Mouse (Mus musculus): ENCODE measurements around the gene Epb41l3. TPM values are rescaled to one million over a fixed set of nuclear protein-coding genes. Genes with fewer than 3 reads are reported as not detected.

The Epb41l3 gene
- 377 TPM in 1 of 2 replicates, not detected in the other for polyA plus RNA-seq (2012; ENCODE audit: insufficient read depth, insufficient read length, low replicate concordance, missing spikeins)

DNA sequence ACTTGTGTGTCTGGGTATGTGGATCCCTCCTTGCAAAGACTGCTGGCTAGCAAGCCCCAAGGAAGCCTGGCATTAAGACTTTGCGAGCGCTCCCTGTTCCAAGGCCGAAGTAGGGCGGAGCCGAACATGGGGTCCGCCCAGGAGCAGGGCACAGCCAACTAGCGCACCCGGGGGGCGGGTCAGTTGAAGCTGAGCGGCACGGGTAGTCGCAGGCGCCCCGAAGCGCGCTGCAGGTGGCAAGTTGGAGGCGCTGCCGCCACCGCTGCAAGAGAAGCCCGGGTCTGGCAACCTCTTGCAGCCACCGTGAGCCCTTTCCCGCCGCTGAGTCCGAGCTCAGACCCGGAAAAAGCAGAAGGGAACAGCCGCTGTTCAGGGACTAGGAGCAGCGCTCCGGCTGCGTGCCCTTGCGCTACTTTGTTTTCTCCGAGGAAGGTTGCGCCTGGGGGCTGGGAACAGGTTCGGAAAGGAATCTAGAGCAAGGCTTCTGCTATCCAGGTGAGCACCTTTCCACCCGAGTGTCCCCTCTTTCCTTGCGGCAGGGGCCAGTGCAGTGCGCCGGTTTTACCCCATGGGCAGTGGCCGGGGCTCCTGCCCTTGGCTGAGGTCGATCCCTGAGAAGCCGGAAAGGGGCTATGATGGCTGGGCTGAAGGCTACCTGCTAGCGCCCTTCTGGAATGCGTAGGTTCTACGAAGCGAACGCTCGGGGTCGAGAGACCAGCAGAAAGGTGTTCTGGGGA lies at the start of gene Epb41l3:
TSS of gene Epb41l3 (plus strand) at position 183 of the 737 bp plus-strand sequence.
- TF ChIP-seq CTCF (IDR thresholded peaks at IDR 0.05; ENCODE audit: insufficient read depth, low read depth, low read length) (no peak), POLR2A (IDR thresholded peaks at IDR 0.05; ENCODE audit: insufficient read depth, low read depth, low read length) (peak; percentile 81)
- H3K27ac ChIP-seq (ENCODE audit: insufficient read depth, low read depth, low read length) = peak within 1 kb of the TSS; percentile 53
- under 1% methylated on average over 47 of the region's 47 CpGs for WGBS
- peak within 1 kb of the TSS; percentile 81 for H3K4me3 ChIP-seq (ENCODE audit: insufficient read depth, low read depth, low read length)
- peaks cover 9% of the 10 kb centered on the region for H3K4me1 ChIP-seq (ENCODE audit: control insufficient read depth, insufficient read depth, low read length)

DNA sequence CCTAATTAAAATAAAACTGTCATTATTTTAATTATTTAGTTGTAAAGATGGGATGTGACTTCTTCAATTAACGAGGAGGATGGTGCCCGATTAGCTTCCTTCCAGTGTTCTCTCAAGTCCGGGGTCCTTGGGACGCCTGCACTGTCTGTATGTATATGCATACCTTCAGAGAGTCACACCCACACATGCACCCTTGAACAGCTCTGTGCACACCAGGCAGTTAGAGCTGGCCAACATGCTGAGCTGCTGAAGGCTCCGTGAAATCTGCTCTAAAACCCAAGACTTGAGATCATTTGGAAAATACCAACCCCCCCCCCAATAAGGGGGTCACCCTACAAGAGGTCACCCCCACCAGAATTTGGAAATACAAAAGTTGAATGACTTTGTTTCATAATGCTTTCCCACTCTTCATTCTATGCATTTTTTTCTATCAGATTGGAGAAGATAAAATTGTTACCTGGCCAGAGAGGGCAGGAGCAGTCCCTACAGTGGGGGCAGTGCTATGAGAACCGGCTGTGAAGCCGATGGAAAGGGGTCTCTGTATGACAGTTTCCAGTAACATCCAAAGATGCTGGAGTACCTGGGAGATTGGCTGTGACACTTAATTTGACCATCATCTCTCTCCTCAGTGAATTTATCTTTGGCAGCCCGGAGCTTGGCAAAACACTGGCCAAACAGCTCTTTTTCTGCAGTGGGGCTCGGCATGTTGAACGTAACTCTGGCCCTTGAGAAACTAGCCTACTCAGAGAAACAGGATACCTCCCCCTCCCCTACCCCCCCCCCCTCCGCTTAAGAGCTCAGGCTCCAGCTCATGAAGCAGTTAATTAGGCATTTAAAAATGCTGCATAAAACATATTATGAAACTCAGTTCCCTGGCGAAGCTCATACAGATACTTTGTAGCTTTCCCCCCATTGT lies 36.5 kb upstream of the Epb41l3 start:
- H3K4me3 ChIP-seq (ENCODE audit: insufficient read depth, low read depth, low read length) = no peak overlapping the region
- TF ChIP-seq POLR2A (IDR thresholded peaks at IDR 0.05; ENCODE audit: insufficient read depth, low read depth, low read length) (no peak), CTCF (IDR thresholded peaks at IDR 0.05; ENCODE audit: insufficient read depth, low read depth, low read length) (no peak)
- H3K27ac ChIP-seq (ENCODE audit: insufficient read depth, low read depth, low read length) = no peak overlapping the region
- WGBS = 72% methylated on average over 12 of the region's 12 CpGs
- no peaks in the 10 kb centered on the region for H3K4me1 ChIP-seq (ENCODE audit: control insufficient read depth, insufficient read depth, low read length)

DNA sequence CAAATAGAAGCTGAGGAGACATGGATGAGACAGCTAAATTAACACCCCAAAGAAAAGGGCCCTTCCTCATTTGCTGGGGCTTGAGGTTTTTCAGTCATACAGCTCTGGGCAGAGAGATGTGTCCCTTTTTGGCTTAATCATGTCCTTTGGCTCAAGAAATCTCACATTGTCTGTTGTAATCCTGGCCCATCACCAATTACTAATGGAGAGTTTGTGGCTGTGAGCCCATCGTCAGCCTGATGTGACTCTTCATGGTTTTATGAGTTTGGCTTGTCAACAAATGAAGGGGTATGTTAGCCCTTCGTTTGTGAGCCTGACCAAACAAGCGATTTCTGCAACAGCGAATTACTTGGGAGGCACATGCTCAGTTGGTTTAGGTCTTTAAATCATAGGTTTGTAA lies 34.0 kb upstream of the Epb41l3 start:
- TF ChIP-seq POLR2A (IDR thresholded peaks at IDR 0.05; ENCODE audit: insufficient read depth, low read depth, low read length) = no peak
- no peak for TF ChIP-seq CTCF (IDR thresholded peaks at IDR 0.05; ENCODE audit: insufficient read depth, low read depth, low read length)
- Histone ChIP-seq H3K4me3 (ENCODE audit: insufficient read depth, low read depth, low read length) (no peak overlapping the region), H3K4me1 (ENCODE audit: control insufficient read depth, insufficient read depth, low read length) (no peaks in the 10 kb centered on the region), H3K27ac (ENCODE audit: insufficient read depth, low read depth, low read length) (no peak overlapping the region)
- 38% methylated on average over 4 of the region's 4 CpGs for WGBS

DNA sequence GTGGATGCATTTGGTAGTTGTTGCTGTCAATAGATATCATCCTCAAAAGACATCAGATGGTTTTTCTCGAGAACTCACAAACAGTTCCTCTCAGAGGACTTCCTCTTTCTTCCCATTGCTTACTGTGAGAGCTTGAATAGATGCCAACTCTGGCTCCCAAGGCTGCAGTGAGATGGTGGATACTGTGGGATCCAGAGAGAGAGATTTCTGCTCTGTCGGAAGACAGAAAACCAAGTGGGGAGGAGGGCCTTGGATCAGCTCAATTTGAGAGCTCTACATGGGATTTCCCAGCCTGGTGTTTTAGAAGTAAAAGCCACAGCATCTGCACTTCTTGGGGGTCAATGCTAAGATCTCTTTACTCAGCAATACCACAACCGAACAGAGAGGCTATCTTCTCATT lies 26.7 kb upstream of the Epb41l3 start:
- Histone ChIP-seq H3K4me1 (ENCODE audit: control insufficient read depth, insufficient read depth, low read length) (no peaks in the 10 kb centered on the region), H3K27ac (ENCODE audit: insufficient read depth, low read depth, low read length) (no peak overlapping the region), H3K4me3 (ENCODE audit: insufficient read depth, low read depth, low read length) (no peak overlapping the region)
- TF ChIP-seq POLR2A (IDR thresholded peaks at IDR 0.05; ENCODE audit: insufficient read depth, low read depth, low read length) (no peak), CTCF (IDR thresholded peaks at IDR 0.05; ENCODE audit: insufficient read depth, low read depth, low read length) (no peak)
- WGBS = 64% methylated on average over 3 of the region's 3 CpGs

DNA sequence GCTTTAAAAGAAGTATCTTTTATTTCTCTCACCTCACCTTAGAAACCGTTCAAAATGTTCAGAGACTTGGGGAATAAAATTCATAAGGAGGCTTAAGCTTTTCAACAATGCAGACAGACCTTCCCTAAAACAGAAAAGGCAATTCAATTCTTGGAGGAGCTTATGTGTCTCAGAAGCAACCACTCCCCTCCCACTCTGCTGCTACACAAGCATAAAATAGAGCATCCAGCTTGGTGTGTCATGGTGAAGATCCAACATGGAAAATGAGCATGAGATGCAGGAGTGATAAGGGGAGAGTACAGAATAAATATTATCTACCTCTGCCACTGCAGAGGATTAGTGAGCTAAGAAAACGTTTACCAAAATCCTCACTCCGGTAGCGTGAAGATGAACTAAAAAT lies 21.5 kb upstream of the Epb41l3 start:
- WGBS = 62% methylated on average over 4 of the region's 4 CpGs
- no peaks in the 10 kb centered on the region for H3K4me1 ChIP-seq (ENCODE audit: control insufficient read depth, insufficient read depth, low read length)
- no peak overlapping the region for H3K4me3 ChIP-seq (ENCODE audit: insufficient read depth, low read depth, low read length)
- TF ChIP-seq CTCF (IDR thresholded peaks at IDR 0.05; ENCODE audit: insufficient read depth, low read depth, low read length) (no peak), POLR2A (IDR thresholded peaks at IDR 0.05; ENCODE audit: insufficient read depth, low read depth, low read length) (no peak)
- H3K27ac ChIP-seq (ENCODE audit: insufficient read depth, low read depth, low read length) = no peak overlapping the region

DNA sequence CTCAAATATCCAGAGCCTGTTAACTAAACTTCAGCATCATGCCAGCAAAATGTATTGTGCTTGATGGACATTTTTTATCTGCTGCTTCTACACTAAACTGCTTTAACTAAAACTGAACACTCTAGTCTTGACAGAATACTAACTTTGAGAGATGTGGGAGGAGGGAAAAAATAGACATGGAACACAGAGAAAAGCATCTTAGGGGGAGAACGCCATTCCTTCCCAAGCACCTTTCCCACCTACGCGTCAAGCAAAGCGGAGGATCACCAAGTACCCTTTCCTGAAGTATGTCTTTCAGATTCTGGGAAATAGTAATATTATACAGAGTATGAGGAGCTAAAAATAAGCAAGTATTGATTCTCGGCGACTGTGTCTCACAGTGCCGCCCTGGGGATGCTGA lies 15.7 kb upstream of the Epb41l3 start:
- H3K4me1 ChIP-seq (ENCODE audit: control insufficient read depth, insufficient read depth, low read length) = no peaks in the 10 kb centered on the region
- 91% methylated on average over 7 of the region's 7 CpGs for WGBS

DNA sequence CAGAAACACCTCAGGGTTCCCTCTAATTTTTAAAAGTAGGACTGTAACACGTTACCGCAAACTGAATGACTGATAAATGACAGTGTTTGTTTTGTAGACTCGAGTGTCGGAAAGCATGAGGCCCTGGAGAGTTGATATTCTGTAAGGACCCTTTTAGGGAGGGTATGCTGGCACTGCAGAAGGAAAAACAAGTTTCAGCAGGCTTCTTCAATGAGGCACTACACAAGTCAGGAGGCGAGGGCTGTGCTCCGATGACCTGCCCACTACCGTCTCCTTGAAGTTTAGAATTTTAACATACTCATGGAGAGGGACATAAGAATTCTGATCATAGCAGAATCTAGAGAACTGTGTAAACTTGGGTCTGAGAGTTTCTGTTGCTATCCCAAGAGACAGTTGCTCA lies 15.1 kb upstream of the Epb41l3 start:
- WGBS = 93% methylated on average over 7 of the region's 7 CpGs
- no peak for TF ChIP-seq CTCF (IDR thresholded peaks at IDR 0.05; ENCODE audit: insufficient read depth, low read depth, low read length)
- TF ChIP-seq POLR2A (IDR thresholded peaks at IDR 0.05; ENCODE audit: insufficient read depth, low read depth, low read length) = no peak
- no peak overlapping the region for H3K4me3 ChIP-seq (ENCODE audit: insufficient read depth, low read depth, low read length)
- no peak overlapping the region for H3K27ac ChIP-seq (ENCODE audit: insufficient read depth, low read depth, low read length)
- no peaks in the 10 kb centered on the region for H3K4me1 ChIP-seq (ENCODE audit: control insufficient read depth, insufficient read depth, low read length)

More for the DNA sequence above, 15.7 kb upstream of the Epb41l3 start:
- no peak overlapping the region for H3K4me3 ChIP-seq (ENCODE audit: insufficient read depth, low read depth, low read length)
- TF ChIP-seq CTCF (IDR thresholded peaks at IDR 0.05; ENCODE audit: insufficient read depth, low read depth, low read length) = no peak
- TF ChIP-seq POLR2A (IDR thresholded peaks at IDR 0.05; ENCODE audit: insufficient read depth, low read depth, low read length) = no peak
- no peak overlapping the region for H3K27ac ChIP-seq (ENCODE audit: insufficient read depth, low read depth, low read length)

DNA sequence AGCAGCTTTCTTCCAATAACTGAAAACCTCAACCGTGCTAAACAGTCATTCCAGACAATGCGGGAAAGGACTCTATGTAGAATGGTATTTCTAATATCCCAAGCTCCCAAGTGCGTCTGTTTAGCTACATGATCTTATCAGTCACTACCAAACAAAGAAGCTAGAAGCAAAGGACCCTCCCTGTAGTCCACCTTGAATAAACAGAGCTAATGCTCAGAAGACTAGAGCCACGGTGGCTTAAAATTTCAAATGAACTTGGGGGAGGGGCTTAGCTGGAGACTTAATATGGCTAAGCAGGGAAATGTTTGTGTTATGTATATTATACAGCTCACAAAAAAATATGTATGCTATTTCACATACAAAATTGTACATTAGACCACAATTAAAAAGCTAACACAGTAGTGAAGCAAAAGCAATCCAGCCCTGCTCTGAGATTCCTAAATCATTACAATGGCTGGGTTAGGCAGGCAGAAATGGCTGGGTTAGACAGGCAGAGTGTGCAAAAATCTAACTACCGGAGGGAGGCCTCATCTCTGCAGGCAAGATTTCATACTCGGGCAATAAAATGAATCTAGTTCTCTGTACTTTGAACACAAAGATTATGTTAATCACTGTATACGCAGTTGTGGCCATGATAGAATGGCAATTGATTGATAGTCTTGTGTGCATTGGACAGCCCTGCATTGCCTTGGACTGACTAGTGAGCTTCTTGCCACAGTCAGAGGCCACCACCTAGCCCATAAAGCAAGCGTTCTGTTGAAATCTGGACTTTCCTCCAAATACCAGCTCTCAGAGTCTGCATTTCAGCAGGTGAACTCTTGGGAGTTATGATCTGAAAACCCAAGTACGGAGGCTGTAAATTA lies 13.4 kb upstream of the Epb41l3 start:
- TF ChIP-seq POLR2A (IDR thresholded peaks at IDR 0.05; ENCODE audit: insufficient read depth, low read depth, low read length) (no peak), CTCF (IDR thresholded peaks at IDR 0.05; ENCODE audit: insufficient read depth, low read depth, low read length) (no peak)
- H3K4me3 ChIP-seq (ENCODE audit: insufficient read depth, low read depth, low read length) = no peak overlapping the region
- 82% methylated on average over 9 of the region's 9 CpGs for WGBS
- no peaks in the 10 kb centered on the region for H3K4me1 ChIP-seq (ENCODE audit: control insufficient read depth, insufficient read depth, low read length)
- no peak overlapping the region for H3K27ac ChIP-seq (ENCODE audit: insufficient read depth, low read depth, low read length)
